Mouse (Mus musculus) gastrocnemius, adult 8-10 months (tissue): ENCODE data around the gene Nars2. TPM values are rescaled to one million over a fixed set of nuclear protein-coding genes. Genes with fewer than 3 reads are reported as not detected.

Source experiments
- DNase-seq, 2 experiments: peaks; one replicate each; pipeline ENCODE4 v3.0.0; 2022; ENCODE audit warnings: low spot score in 2 of 2
- total RNA-seq, 4 experiments: library from RNA; stranded (reverse); gene quantifications; 2 replicates each; pipeline ENCODE4 v1.2.4; 2022

The Nars2 gene
- total RNA-seq, 4 experiments from 2014 or later: 6.7 to 10.6 (median 8.0) TPM

- no peak for DNase-seq
Observed at GRCm38 (mm10) chr7:96971027-96971996, 20.0 kb downstream of the Nars2 start.

- no peak for DNase-seq
Observed at GRCm38 (mm10) chr7:96972138-96972904, 21.0 kb downstream of the Nars2 start.

- DNase-seq: no peak
Observed at GRCm38 (mm10) chr7:96975914-96976313, 24.6 kb downstream of the Nars2 start.

- DNase-seq: no peak
Observed at GRCm38 (mm10) chr7:96977209-96977608, 25.9 kb downstream of the Nars2 start.

GRCm38 (mm10) chr7:96981366-96981765, 30.1 kb downstream of the Nars2 start:
- DNase-seq: no peak

- no peak for DNase-seq
Observed at GRCm38 (mm10) chr7:96983660-96984347, 32.5 kb downstream of the Nars2 start.

GRCm38 (mm10) chr7:96985798-96986197, 34.5 kb downstream of the Nars2 start:
- peak in 1 of 2 experiments; percentile 10 for DNase-seq

GRCm38 (mm10) chr7:96986795-96987445, 35.6 kb downstream of the Nars2 start:
- DNase-seq: no peak

GRCm38 (mm10) chr7:96987676-96988075, 36.4 kb downstream of the Nars2 start:
- DNase-seq: no peak

GRCm38 (mm10) chr7:97012956-97013355, 61.7 kb downstream of the Nars2 start:
- no peak for DNase-seq

GRCm38 (mm10) chr7:97018005-97018404, 66.7 kb downstream of the Nars2 start:
- no peak for DNase-seq

GRCm38 (mm10) chr7:97018418-97018817, 67.1 kb downstream of the Nars2 start:
- no peak for DNase-seq

GRCm38 (mm10) chr7:97019303-97019702, 68.0 kb downstream of the Nars2 start:
- no peak for DNase-seq

- no peak for DNase-seq
Observed at GRCm38 (mm10) chr7:97026772-97027358, 75.6 kb downstream of the Nars2 start.

GRCm38 (mm10) chr7:97029151-97029550, 77.8 kb downstream of the Nars2 start:
- no peak for DNase-seq

- DNase-seq: no peak
Observed at GRCm38 (mm10) chr7:97032412-97032811, 81.1 kb downstream of the Nars2 start.

- DNase-seq: no peak
Observed at GRCm38 (mm10) chr7:97039641-97040040, 88.3 kb downstream of the Nars2 start.

GRCm38 (mm10) chr7:97041868-97042449, 90.7 kb downstream of the Nars2 start:
- no peak for DNase-seq

GRCm38 (mm10) chr7:97042981-97043380, 91.7 kb downstream of the Nars2 start:
- DNase-seq: no peak

GRCm38 (mm10) chr7:97060966-97061365, 109.7 kb downstream of the Nars2 start:
- no peak for DNase-seq
